Comparison of ENCODE assay signal across 9 mouse cellular contexts in genomic region chr5:99927951-99928350, GRCm38 (mm10). TPM values are rescaled to one million over a fixed set of nuclear protein-coding genes. Genes with fewer than 3 reads are reported as not detected.
DNase-seq lines count a peak whose midpoint lies in the region; ATAC-seq and TF ChIP-seq lines count a peak whose summit lies in the region.
"Had no signal": no experiment of that assay in that cellular context is flagged by ENCODE, and none has a peak within 500 bp of the region (broad histone marks: within the 10 kb centered on the region; RNA-seq: fewer than 3 reads in every experiment).

No protein-coding gene starts in this region.

- H3K9me3 ChIP-seq in kidney, embryonic 14.5 days (ENCODE audit: control insufficient read depth, low read length), result no peaks in the 10 kb centered on the region
- no peaks in the 10 kb centered on the region for H3K9me3 ChIP-seq in ES-Bruce4 (replicated peaks; ENCODE audit: control insufficient read depth, insufficient read depth, low read length, poor library complexity, severe bottlenecking)
- H3K9me3 ChIP-seq: midbrain, embryonic 12.5 days had no signal

- TF ChIP-seq CTCF in ES-Bruce4 (IDR thresholded peaks at IDR 0.05; ENCODE audit: low read depth, low read length), result peak; percentile 78

- no peaks in the 10 kb centered on the region for H3K36me3 ChIP-seq in kidney, embryonic 14.5 days (ENCODE audit: control insufficient read depth, insufficient read depth, low read length)
- no peaks in the 10 kb centered on the region for H3K36me3 ChIP-seq in ES-Bruce4 (ENCODE audit: control insufficient read depth, insufficient read depth, low read length, poor library complexity, severe bottlenecking)
- no peaks in the 10 kb centered on the region for H3K36me3 ChIP-seq in splenic B cell, adult 2 months (ENCODE audit: control insufficient read depth, insufficient read depth, low read length, poor library complexity, severe bottlenecking)
- H3K36me3 ChIP-seq: midbrain, embryonic 12.5 days had no signal

- no peak overlapping the region for H3K4me3 ChIP-seq in kidney, embryonic 14.5 days (ENCODE audit: low read length)
- H3K4me3 ChIP-seq in ES-Bruce4 (ENCODE audit: low read depth, low read length), result no peak overlapping the region
- H3K4me3 ChIP-seq: midbrain, embryonic 12.5 days had no signal

- no peak for TF ChIP-seq EP300 in ES-Bruce4 (IDR thresholded peaks at IDR 0.05; ENCODE audit: insufficient read depth, low read depth, low read length)

- H3K4me2 ChIP-seq in kidney, embryonic 14.5 days (replicated peaks; ENCODE audit: low read depth, low read length), result no peak overlapping the region
- H3K4me2 ChIP-seq: midbrain, embryonic 12.5 days had no signal

- no peak for ATAC-seq in kidney, embryonic 14.5 days (ENCODE audit: low FRiP score, low TSS enrichment)
- ATAC-seq in frontal cortex, adult (ENCODE audit: low TSS enrichment), result no peak

- peak; percentile 16 for DNase-seq in kidney, adult 11 months
- peak; percentile 72 for DNase-seq in adrenal gland, postnatal 10 days
- DNase-seq in gastrocnemius, postnatal 10 days, result peak; percentile 39
- DNase-seq in lung, adult 18-20 months, result peak; percentile 55 to 62
- DNase-seq in splenic B cell, adult 2 months (ENCODE audit: low read depth, low spot score), result peak; percentile 69

- TF ChIP-seq POLR2A in ES-Bruce4 (IDR thresholded peaks at IDR 0.05; ENCODE audit: insufficient read depth, low read length), result no peak

- H3K9ac ChIP-seq in kidney, embryonic 14.5 days (ENCODE audit: low read depth, low read length), result no peak overlapping the region
- H3K9ac ChIP-seq in ES-Bruce4 (ENCODE audit: low read depth, poor library complexity, severe bottlenecking), result no peak overlapping the region
- H3K9ac ChIP-seq: midbrain, embryonic 12.5 days had no signal

- WGBS in kidney, embryonic 14.5 days, result 50% methylated on average over 4 of the region's 4 CpGs

- H3K4me1 ChIP-seq in kidney, embryonic 14.5 days (ENCODE audit: control insufficient read depth, insufficient read depth, low read length), result no peaks in the 10 kb centered on the region
- no peaks in the 10 kb centered on the region for H3K4me1 ChIP-seq in ES-Bruce4 (ENCODE audit: control insufficient read depth, insufficient read depth, low read length)
- H3K4me1 ChIP-seq: midbrain, embryonic 12.5 days had no signal

- H3K27ac ChIP-seq in kidney, embryonic 14.5 days (ENCODE audit: low read depth, low read length), result no peak overlapping the region
- no peak overlapping the region for H3K27ac ChIP-seq in ES-Bruce4 (ENCODE audit: insufficient read depth, low read length)
- H3K27ac ChIP-seq: midbrain, embryonic 12.5 days had no signal

- H3K27me3 ChIP-seq in kidney, embryonic 14.5 days (ENCODE audit: control insufficient read depth, insufficient read depth, low read length), result no peaks in the 10 kb centered on the region
- no peaks in the 10 kb centered on the region for H3K27me3 ChIP-seq in ES-Bruce4 (ENCODE audit: control insufficient read depth, insufficient read depth, low read length, poor library complexity, severe bottlenecking)
- no peaks in the 10 kb centered on the region for H3K27me3 ChIP-seq in splenic B cell, adult 2 months (ENCODE audit: control insufficient read depth, insufficient read depth, low read length, poor library complexity, severe bottlenecking)
- H3K27me3 ChIP-seq: midbrain, embryonic 12.5 days had no signal

RNA-seq across cellular contexts. Expression of gene Vamp9, which starts 21.9 kb away (rescaled TPM):
- polyA plus RNA-seq in kidney, embryonic 14.5 days (2014; fragmentation: Nextera tagmentation; extraction: Ambion mirVana), result 0.51 TPM in 1 of 2 replicates, not detected in the other
- polyA plus RNA-seq in ES-Bruce4 (2011; ENCODE audit: insufficient read depth, insufficient read length, low read depth, missing spikeins), result not detected in 2 replicates
- total RNA-seq in adrenal gland, postnatal 10 days (2021), result under 1 TPM; 0.69 to 0.79 TPM
- total RNA-seq in gastrocnemius, postnatal 10 days (2021), result under 1 TPM; 0.49 to 0.56 TPM

RNA-seq across cellular contexts. Expression of gene Hnrnpd, which starts 50.8 kb away (rescaled TPM):
- 212 and 290 TPM in 2 replicates for polyA plus RNA-seq in kidney, embryonic 14.5 days (2014; fragmentation: Nextera tagmentation; extraction: Ambion mirVana)
- polyA plus RNA-seq in ES-Bruce4 (2011; ENCODE audit: insufficient read depth, insufficient read length, low read depth, missing spikeins), result 605 and 625 TPM in 2 replicates
- total RNA-seq in adrenal gland, postnatal 10 days (2021), result 100 to 1,000 TPM; 170 to 220 TPM
- 100 to 1,000 TPM; 129 to 153 TPM for total RNA-seq in gastrocnemius, postnatal 10 days (2021)

RNA-seq across cellular contexts. Expression of gene 4930524J08Rik, which starts 50.9 kb away (rescaled TPM):
- 2.5 and 4.3 TPM in 2 replicates for polyA plus RNA-seq in kidney, embryonic 14.5 days (2014; fragmentation: Nextera tagmentation; extraction: Ambion mirVana)
- polyA plus RNA-seq in ES-Bruce4 (2011; ENCODE audit: insufficient read depth, insufficient read length, low read depth, missing spikeins), result 1.5 TPM in 1 of 2 replicates, not detected in the other
- total RNA-seq in adrenal gland, postnatal 10 days (2021), result 1 to 10 TPM; 2.6 to 4.1 TPM
- total RNA-seq in gastrocnemius, postnatal 10 days (2021), result 1 to 10 TPM; 1.1 to 1.2 TPM

Comparison
In these comparisons a context has a peak if more than half of its experiments do, and no peak if none do; other contexts are left out.
1. DNase-seq: peak in every context shown above with its lines; median percentile 72 in adrenal gland, postnatal 10 days; 69 in splenic B cell, adult 2 months; 58 in lung, adult 18-20 months; 39 in gastrocnemius, postnatal 10 days; 16 in kidney, adult 11 months.